ENCODE assay signal across 15 mouse cellular contexts in genomic region chr6:128058570-128058969, GRCm38 (mm10).
DNase-seq lines count a peak whose midpoint lies in the region; ATAC-seq and TF ChIP-seq lines count a peak whose summit lies in the region.
"Had no signal": no experiment of that assay in that cellular context is flagged by ENCODE, and none has a peak within 500 bp of the region (broad histone marks: within the 10 kb centered on the region; RNA-seq: fewer than 3 reads in every experiment).

No protein-coding gene starts in this region.

- WGBS in hindbrain, embryonic 14.5 days: 27% methylated on average over 9 of the region's 9 CpGs
- WGBS in midbrain, postnatal 0 days: 37% methylated on average over 9 of the region's 9 CpGs

- peak overlapping the region; percentile 70; the same call in 1 of the 2 replicates for H3K27ac ChIP-seq in hindbrain, embryonic 14.5 days
- no peak overlapping the region for H3K27ac ChIP-seq in midbrain, postnatal 0 days (ENCODE audit: low read depth, low read length)
- H3K27ac ChIP-seq: embryonic facial prominence, embryonic 15.5 days had no signal

- no peak for DNase-seq in frontal cortex, postnatal 10 days (ENCODE audit: low spot score in 2 of 2)
- peak; percentile 46 to 57 for DNase-seq in cerebellum, postnatal 10 days
- DNase-seq in hindbrain, embryonic 14.5 days (ENCODE audit: low spot score): no peak
- DNase-seq in midbrain, postnatal 0 days (ENCODE audit: low spot score): no peak
- DNase-seq in layer of hippocampus, postnatal 10 days (ENCODE audit: low spot score in 2 of 2): no peak
- no peak for DNase-seq in layer of hippocampus, adult 9-10 months (ENCODE audit: low spot score)
- DNase-seq: adrenal gland, postnatal 25 days; heart, postnatal 36 days; kidney, adult 9 months; lung, embryonic 14.5 days; right cerebral cortex, postnatal 4 days; thymus, postnatal 25 days had no signal

- H3K4me1 ChIP-seq in hindbrain, embryonic 14.5 days (replicated peaks; ENCODE audit: control insufficient read depth, insufficient read depth, low read length): peaks cover 18% of the 10 kb centered on the region
- H3K4me1 ChIP-seq in midbrain, postnatal 0 days (ENCODE audit: insufficient read depth, low read length): peaks cover 8% of the 10 kb centered on the region

- ATAC-seq in frontal cortex, adult (ENCODE audit: low TSS enrichment): peak; percentile 77
- ATAC-seq in hindbrain, embryonic 14.5 days (ENCODE audit: low FRiP score): peak; percentile 72
- ATAC-seq in midbrain, postnatal 0 days (ENCODE audit: low FRiP score): peak; percentile 35; the same call in 1 of the 2 replicates
- no peak for ATAC-seq in erythroid progenitor cell, adult 5-6 weeks (replicated peaks; ENCODE audit: low FRiP score, poor library complexity, severe bottlenecking)

- H3K27me3 ChIP-seq in hindbrain, embryonic 14.5 days (ENCODE audit: control insufficient read depth, insufficient read depth, low read length): no peaks in the 10 kb centered on the region
- H3K27me3 ChIP-seq in midbrain, postnatal 0 days (ENCODE audit: insufficient read depth, low read length): no peaks in the 10 kb centered on the region
- H3K27me3 ChIP-seq: embryonic facial prominence, embryonic 15.5 days had no signal

- peak overlapping the region; percentile 34 for H3K4me2 ChIP-seq in hindbrain, embryonic 14.5 days (replicated peaks)
- H3K4me2 ChIP-seq in midbrain, postnatal 0 days (ENCODE audit: low read depth, low read length, poor library complexity, severe bottlenecking): peak overlapping the region; percentile 30
- H3K4me2 ChIP-seq: embryonic facial prominence, embryonic 15.5 days; lung, embryonic 14.5 days had no signal

- TF ChIP-seq CTCF in midbrain, postnatal 0 days (IDR thresholded peaks at IDR 0.05): no peak

- H3K9ac ChIP-seq in hindbrain, embryonic 14.5 days: peak overlapping the region; percentile 28
- peak overlapping the region; percentile 24; the same call in 1 of the 2 replicates for H3K9ac ChIP-seq in midbrain, postnatal 0 days (replicated peaks; ENCODE audit: low read length, poor library complexity, severe bottlenecking)
- H3K9ac ChIP-seq: embryonic facial prominence, embryonic 15.5 days; lung, embryonic 14.5 days had no signal

- no peak overlapping the region for H3K4me3 ChIP-seq in hindbrain, embryonic 14.5 days (replicated peaks; ENCODE audit: low read length)
- H3K4me3 ChIP-seq in midbrain, postnatal 0 days (ENCODE audit: low read depth, low read length): no peak overlapping the region
- H3K4me3 ChIP-seq: embryonic facial prominence, embryonic 15.5 days had no signal

- 0 out of 2 replicates have a peak, but pooled peaks cover 4% of the 10 kb centered on the region for H3K9me3 ChIP-seq in hindbrain, embryonic 14.5 days (ENCODE audit: control insufficient read depth, low read length)
- H3K9me3 ChIP-seq in midbrain, postnatal 0 days (ENCODE audit: low read length): no peaks in the 10 kb centered on the region
- H3K9me3 ChIP-seq: embryonic facial prominence, embryonic 15.5 days had no signal

- H3K36me3 ChIP-seq in hindbrain, embryonic 14.5 days (replicated peaks; ENCODE audit: control insufficient read depth, insufficient read depth): no peaks in the 10 kb centered on the region
- no peaks in the 10 kb centered on the region for H3K36me3 ChIP-seq in midbrain, postnatal 0 days (ENCODE audit: insufficient read depth, low read length)
- H3K36me3 ChIP-seq: embryonic facial prominence, embryonic 15.5 days had no signal

Comparison
In these comparisons a context has a peak if more than half of its experiments do, and no peak if none do; other contexts are left out.
1. DNase-seq: peak in cerebellum, postnatal 10 days (2 of 2); none in frontal cortex, postnatal 10 days (0 of 2), hindbrain, embryonic 14.5 days (single experiment), midbrain, postnatal 0 days (single experiment), layer of hippocampus, postnatal 10 days (0 of 2) and layer of hippocampus, adult 9-10 months (single experiment).